Mouse (Mus musculus) colon, adult 2 months (tissue): Measurements from ENCODE around the gene Olfr1474. TPM values are rescaled to one million over a fixed set of nuclear protein-coding genes. Genes with fewer than 3 reads are reported as not detected.

ENCODE experiments used
- polyA plus RNA-seq: library from polyadenylated mRNA; depleted of rRNA; stranded (reverse); fragments of >200 nt; gene quantifications from 2 replicates; pipeline ENCODE4 v1.2.3, GENCODE M21; 2012; rRNA removed

Gene Olfr1474
- not detected in 2 replicates for polyA plus RNA-seq

DNA sequence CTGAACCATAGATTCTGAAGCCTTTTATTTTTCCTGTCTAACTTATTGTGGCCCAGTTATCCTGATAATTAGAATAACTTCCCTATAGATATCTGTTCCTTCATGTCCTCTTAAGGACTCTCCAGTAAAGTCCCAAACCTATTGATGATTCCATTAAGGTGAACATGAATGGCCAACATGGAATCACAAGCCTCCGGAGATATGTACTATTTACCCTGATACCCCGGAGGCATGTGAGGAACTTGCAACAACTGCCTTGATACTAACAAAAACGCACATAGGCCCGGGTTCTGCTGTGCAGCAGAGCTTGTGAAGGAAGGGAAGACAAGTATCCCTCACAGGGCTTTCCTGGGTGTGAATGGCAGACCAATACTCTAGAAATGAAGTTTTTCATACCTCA, at the start of gene Olfr1474:
Olfr1474 (plus strand) TSS at position 301 of the 400 bp plus-strand sequence.

DNA sequence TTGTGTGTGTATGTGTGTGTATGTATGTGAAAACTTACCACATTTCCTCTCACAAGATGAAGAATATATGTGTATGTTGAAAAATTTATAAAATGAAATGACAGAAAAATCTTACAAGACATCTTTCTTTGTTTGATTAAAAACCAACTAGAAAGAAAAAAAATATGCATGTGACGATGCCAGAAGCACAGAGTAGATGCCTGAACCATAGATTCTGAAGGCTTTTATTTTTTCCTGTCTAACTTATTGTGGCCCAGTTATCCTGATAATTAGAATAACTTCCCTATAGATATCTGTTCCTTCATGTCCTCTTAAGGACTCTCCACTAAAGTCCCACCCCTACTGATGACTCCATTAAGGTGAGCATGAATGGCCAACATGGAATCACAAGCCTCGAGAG, 26.3 kb upstream of the Olfr1474 start, which contains the start of gene Olfr1471:
Olfr1471 (plus strand) TSS at position 301 of the 400 bp plus-strand sequence.

DNA sequence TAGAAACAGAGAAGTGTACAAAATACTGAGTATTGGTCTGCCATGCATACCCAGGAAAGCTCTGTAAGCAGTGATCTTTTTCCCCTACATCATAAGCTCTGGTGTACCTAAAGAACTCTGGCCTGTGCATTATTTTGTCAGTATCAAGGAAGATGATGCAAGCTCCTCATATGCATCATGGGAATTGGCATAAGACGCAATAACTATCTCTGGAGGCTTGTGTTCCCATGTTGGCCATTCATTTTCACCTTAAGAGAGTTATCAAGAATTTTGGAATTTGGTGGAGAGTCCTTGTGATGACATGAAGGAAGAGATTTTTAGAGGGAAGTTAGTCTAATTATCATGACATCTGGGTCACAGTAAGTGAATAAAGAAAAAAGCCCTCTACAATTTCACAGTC, 13.4 kb upstream of the Olfr1474 start, which contains the start of gene Olfr1472:
Olfr1472 (minus strand) TSS at position 101 of the 400 bp plus-strand sequence.

DNA sequence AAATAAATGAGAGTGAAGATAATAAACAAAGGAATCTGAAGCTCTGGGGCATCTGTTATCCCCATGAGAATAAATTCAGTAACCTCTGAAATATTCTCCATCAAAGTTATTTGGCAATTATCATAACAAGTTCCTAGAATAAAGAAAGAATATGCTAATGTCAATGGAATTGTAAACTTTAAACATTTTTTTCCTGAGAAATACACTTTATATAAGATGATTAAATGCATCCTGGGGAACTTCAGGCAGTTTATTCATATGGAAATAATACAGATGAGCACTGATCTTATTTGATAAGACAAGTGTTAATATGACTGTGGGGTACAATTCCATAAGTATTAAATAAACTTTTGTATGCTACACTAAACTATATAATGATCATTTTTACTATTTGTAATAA, 10.7 kb downstream of the Olfr1474 start, which contains the start of gene Olfr1475:
Olfr1475 (minus strand) TSS at position 101 of the 400 bp plus-strand sequence.

GRCm38 (mm10) chr19:13500246-13500645, 30.9 kb downstream of the Olfr1474 start, which contains the start of gene Olfr1477:
Olfr1477 (plus strand) TSS chr19:13500546.

Other genes with a start within 250 kb of the Olfr1474 start
- not detected in 2 replicates for gene Olfr1463, start 238.2 kb upstream of the Olfr1474 start, polyA plus RNA-seq
- not detected in 2 replicates for gene Olfr1465, start 154.0 kb upstream of the Olfr1474 start, polyA plus RNA-seq
- not detected in 2 replicates for gene Olfr1466, start 130.7 kb upstream of the Olfr1474 start, polyA plus RNA-seq
- gene Olfr1467, start 107.3 kb upstream of the Olfr1474 start, polyA plus RNA-seq, result not detected in 2 replicates
- not detected in 2 replicates for gene Olfr1469, start 61.7 kb upstream of the Olfr1474 start, polyA plus RNA-seq
- not detected in 2 replicates for gene Olfr1471, start 26.2 kb upstream of the Olfr1474 start, polyA plus RNA-seq
- gene Olfr1472, start 13.5 kb upstream of the Olfr1474 start, polyA plus RNA-seq, result not detected in 2 replicates
- not detected in 2 replicates for gene Olfr1475, start 10.6 kb downstream of the Olfr1474 start, polyA plus RNA-seq
- gene Olfr1477, start 31.0 kb downstream of the Olfr1474 start, polyA plus RNA-seq, result not detected in 2 replicates
- gene Olfr1480, start 58.3 kb downstream of the Olfr1474 start, polyA plus RNA-seq, result not detected in 2 replicates
- gene Olfr1484, start 113.9 kb downstream of the Olfr1474 start, polyA plus RNA-seq, result not detected in 2 replicates
- gene Olfr1487, start 147.8 kb downstream of the Olfr1474 start, polyA plus RNA-seq, result not detected in 2 replicates
- not detected in 2 replicates for gene Olfr1489, start 162.1 kb downstream of the Olfr1474 start, polyA plus RNA-seq
- gene Olfr1490, start 181.5 kb downstream of the Olfr1474 start, polyA plus RNA-seq, result not detected in 2 replicates
- gene Olfr1491, start 227.7 kb downstream of the Olfr1474 start, polyA plus RNA-seq, result not detected in 2 replicates